Mouse (Mus musculus) urinary bladder, postnatal 25 days (tissue): Measurements from ENCODE around the gene Zfp641.

Source experiments
- DNase-seq: peaks from one replicate; pipeline ENCODE4 v3.0.0; 2022; ENCODE audit warnings: low spot score

The Zfp641 gene

GRCm38 (mm10) chr15:98295628-98296551 lies at the start of gene Zfp641:
Gene Zfp641, minus strand, starts transcription at chr15:98296161.
- peak; percentile 36 for DNase-seq

GRCm38 (mm10) chr15:98340887-98341286 lies 44.9 kb upstream of the Zfp641 start, which contains the start of gene Olfr284:
Gene Olfr284, minus strand, starts transcription at chr15:98340987.
- DNase-seq: no peak

- no peak for DNase-seq
These were observed 21.3 kb upstream of the Zfp641 start, which contains the start of gene Olfr285 for GRCm38 (mm10) chr15:98317177-98317724. Gene Olfr285, minus strand, starts transcription at chr15:98317353.

DNA sequence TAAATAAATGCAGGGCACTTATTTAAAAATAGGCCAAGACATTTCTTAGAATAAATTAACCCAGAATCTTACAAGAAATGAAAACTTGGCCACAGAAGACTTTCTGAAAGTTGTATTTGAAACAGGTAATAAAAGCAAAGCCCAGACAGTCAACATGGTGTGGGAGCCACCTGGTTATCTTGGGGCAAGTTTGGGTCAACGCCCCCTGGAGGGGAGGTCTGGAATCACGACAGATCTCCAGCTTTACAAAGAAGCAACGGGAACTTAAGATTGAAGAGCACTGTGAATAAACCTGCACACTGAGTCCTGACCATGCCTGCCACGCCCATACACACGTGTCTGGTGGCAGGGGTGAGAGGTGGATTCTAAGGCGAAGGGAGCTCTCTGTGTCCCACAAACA lies 19.7 kb upstream of the Zfp641 start:
- no peak for DNase-seq

DNA sequence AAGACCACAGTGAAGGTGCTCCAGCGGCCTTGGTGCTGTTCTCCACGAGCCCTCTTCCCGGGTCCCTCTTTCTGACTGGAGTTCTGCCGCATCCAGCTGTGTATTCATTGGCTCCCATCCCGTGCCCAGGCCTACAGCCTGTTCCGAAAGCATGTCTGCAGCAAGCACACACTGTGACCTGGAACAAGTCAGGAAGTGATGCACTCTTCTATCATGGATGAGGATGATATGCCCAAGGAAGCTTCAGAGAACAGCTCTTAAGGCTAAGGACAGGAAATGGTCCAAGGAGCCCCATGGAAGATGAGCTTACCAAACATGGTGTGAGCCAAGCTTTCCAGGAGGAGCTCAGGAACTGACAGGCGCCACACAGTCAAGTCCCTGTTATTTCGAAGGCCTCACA lies 2.3 kb downstream of the Zfp641 start:
- DNase-seq: no peak

DNA sequence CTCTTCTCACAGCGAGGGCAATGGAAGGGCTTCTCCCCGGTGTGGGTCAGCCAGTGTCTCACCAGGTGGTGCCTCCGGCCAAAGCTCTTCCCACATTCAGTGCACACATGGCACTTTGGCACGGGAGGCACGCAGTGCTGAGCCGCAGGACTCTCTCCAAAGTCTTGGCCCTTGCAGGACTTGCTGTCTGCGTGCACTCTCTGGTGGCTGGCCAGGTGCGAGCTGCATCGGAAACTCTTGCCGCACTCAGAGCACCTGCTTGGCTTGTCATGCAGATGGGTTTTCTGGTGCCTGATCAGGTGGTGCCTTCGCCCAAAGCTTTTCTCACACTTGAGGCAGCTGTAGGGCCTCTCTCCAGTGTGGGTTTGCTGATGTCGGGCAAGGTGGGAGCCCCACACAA lies 7.4 kb downstream of the Zfp641 start:
- no peak for DNase-seq

- DNase-seq: no peak
These were observed 9.5 kb downstream of the Zfp641 start for GRCm38 (mm10) chr15:98286418-98286817.

DNA sequence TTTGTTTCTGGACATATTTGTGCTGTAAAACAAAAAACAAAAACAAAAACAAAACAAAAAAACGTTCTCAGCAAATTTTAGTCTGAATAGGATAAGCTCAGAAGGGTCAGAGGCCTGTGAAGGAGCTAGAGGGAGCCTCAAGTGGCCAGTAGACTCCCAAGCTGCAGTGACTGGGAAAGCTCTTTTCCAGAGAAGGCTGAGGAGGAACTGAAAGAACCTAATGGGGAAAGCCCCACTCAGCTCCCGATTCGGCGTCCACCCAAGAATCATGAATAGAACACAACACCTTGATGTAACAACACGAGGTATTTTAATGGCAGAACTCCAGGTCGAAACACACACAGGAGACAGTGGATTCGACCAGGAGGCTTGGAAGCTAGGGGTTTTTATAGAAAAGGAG lies 38.2 kb downstream of the Zfp641 start:
- no peak for DNase-seq

DNA sequence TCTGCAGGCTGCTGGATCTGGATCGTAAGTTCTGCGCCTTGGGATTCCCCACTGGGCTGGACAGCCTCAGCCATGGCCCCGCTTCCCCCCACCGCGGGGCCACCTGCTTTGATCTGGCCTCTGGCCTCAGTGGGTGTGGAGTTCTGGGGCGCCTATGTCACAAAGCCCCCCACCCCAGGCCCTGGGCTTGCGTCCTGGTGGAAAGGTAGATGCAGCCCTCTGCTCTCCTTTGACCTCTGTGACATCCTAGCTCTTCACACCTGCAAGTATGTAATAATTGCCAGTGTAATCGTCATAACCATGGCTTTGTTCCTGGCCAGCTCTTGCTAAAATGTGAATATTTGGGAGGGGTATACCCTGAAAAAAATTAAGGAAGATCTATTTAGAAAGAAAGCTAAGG lies 38.8 kb downstream of the Zfp641 start, which contains the start of gene H1fnt:
Gene H1fnt (minus strand): TSS at position 101 of the 400 bp plus-strand sequence.
- DNase-seq: no peak

- no peak for DNase-seq
These were observed 39.7 kb downstream of the Zfp641 start for GRCm38 (mm10) chr15:98256271-98256670.
